Mouse (Mus musculus): Measurements from ENCODE around the gene Msh4.

GRCm38 (mm10) chr3:153846109-153846508 is 59.8 kb downstream of the Msh4 start:
- TF ChIP-seq GATA1 (IDR thresholded peaks at IDR 0.05; ENCODE audit: borderline replicate concordance, low read length) (no peak), FLI1 (IDR thresholded peaks at IDR 0.05; ENCODE audit: low read length) (no peak)
